Mouse (Mus musculus) limb, embryonic 10.5 days (tissue): Measurements from ENCODE around the gene Nkiras2. TPM values are rescaled to one million over a fixed set of nuclear protein-coding genes. Genes with fewer than 3 reads are reported as not detected.

Source experiments
- DNase-seq: peaks from one replicate; pipeline ENCODE4 v3.0.0-alpha.2; 2017; ENCODE audit warnings: low spot score
- H3K27ac ChIP-seq: fragments of 300-500 bp; sonication (generic); 2 replicates; pipeline ENCODE4 v1.5.1; 2016; ENCODE audit warnings: mild to moderate bottlenecking
- H3K27me3 ChIP-seq: fragments of 300-500 bp; sonication (generic); 2 replicates; pipeline ENCODE4 v1.6.1; 2016; ENCODE audit warnings: low read depth, mild to moderate bottlenecking; ENCODE audit not compliant: poor library complexity, severe bottlenecking
- H3K36me3 ChIP-seq: fragments of 300-500 bp; sonication (generic); 2 replicates; pipeline ENCODE4 v1.6.1; 2016; ENCODE audit warnings: mild to moderate bottlenecking, moderate library complexity
- H3K4me1 ChIP-seq: fragments of 300-500 bp; sonication (generic); 2 replicates; pipeline ENCODE4 v1.6.1; 2016
- H3K4me3 ChIP-seq: fragments of 300-500 bp; sonication (generic); 2 replicates; pipeline ENCODE4 v1.5.1; 2016; ENCODE audit warnings: mild to moderate bottlenecking, moderate library complexity
- H3K9me3 ChIP-seq: fragments of 300-500 bp; sonication (generic); replicated peaks from 2 replicates; pipeline ENCODE4 v1.6.1; 2016; ENCODE audit warnings: mild to moderate bottlenecking
- whole genome bisulfite sequencing: fragments of 180-500 bp; shearing (Covaris S2); methylation state at CpG from one replicate; pipeline ENCODE4 v1.1.7; 2016; 5-methylcytosine and 5-hydroxymethylcytosine counted together
- polyA plus RNA-seq: library from polyadenylated mRNA; unstranded; fragments of >200 nt; fragmentation: Nextera tagmentation; extraction: Ambion mirVana; gene quantifications from 2 replicates; pipeline ENCODE4 v1.2.1, GENCODE M21; 2016

Gene Nkiras2
- polyA plus RNA-seq, 1 experiment from 2014 or later = 95.5 TPM

GRCm38 (mm10) chr11:100622714-100623113, 3.7 kb downstream of the Nkiras2 start:
- Histone ChIP-seq H3K9me3 (no peaks in the 10 kb centered on the region), H3K36me3 (peaks cover 38% of the 10 kb centered on the region), H3K27ac (peak overlapping the region; percentile 82), H3K27me3 (no peaks in the 10 kb centered on the region), H3K4me3 (peak overlapping the region; percentile 69), H3K4me1 (peaks cover 38% of the 10 kb centered on the region)
- WGBS = under 1% methylated on average over 24 of the region's 24 CpGs
- DNase-seq = peak; percentile 99

GRCm38 (mm10) chr11:100623867-100624266, 4.8 kb downstream of the Nkiras2 start:
- DNase-seq = no peak
- Histone ChIP-seq H3K27ac (no peak overlapping the region), H3K27me3 (peaks cover under 1% of the 10 kb centered on the region; the same call in 1 of the 2 replicates), H3K9me3 (no peaks in the 10 kb centered on the region), H3K4me1 (peaks cover 32% of the 10 kb centered on the region), H3K36me3 (peaks cover 38% of the 10 kb centered on the region), H3K4me3 (peak overlapping the region; percentile 69)
- WGBS = 53% methylated on average over 5 of the region's 5 CpGs

- peaks cover 6% of the 10 kb centered on the region; the same call in 1 of the 2 replicates for H3K27me3 ChIP-seq
- WGBS = 93% methylated on average over 23 of the region's 23 CpGs
- peaks cover 38% of the 10 kb centered on the region for H3K36me3 ChIP-seq
- H3K9me3 ChIP-seq = no peaks in the 10 kb centered on the region
- H3K4me3 ChIP-seq = no peak overlapping the region
- DNase-seq = no peak
- H3K4me1 ChIP-seq = peaks cover 30% of the 10 kb centered on the region
- no peak overlapping the region for H3K27ac ChIP-seq
Observed at GRCm38 (mm10) chr11:100625754-100626700, 7.0 kb downstream of the Nkiras2 start.

- 26% methylated on average over 9 of the region's 9 CpGs for WGBS
- H3K27me3 ChIP-seq = peaks cover 6% of the 10 kb centered on the region; the same call in 1 of the 2 replicates
- no peak overlapping the region for H3K4me3 ChIP-seq
- H3K27ac ChIP-seq = no peak overlapping the region
- H3K9me3 ChIP-seq = no peaks in the 10 kb centered on the region
- peak; percentile 74 for DNase-seq
- H3K36me3 ChIP-seq = peaks cover 38% of the 10 kb centered on the region
- H3K4me1 ChIP-seq = peaks cover 30% of the 10 kb centered on the region
Observed at GRCm38 (mm10) chr11:100626701-100627195, 7.7 kb downstream of the Nkiras2 start.

- no peak overlapping the region for H3K27ac ChIP-seq
- H3K4me1 ChIP-seq = peaks cover 28% of the 10 kb centered on the region
- no peak overlapping the region for H3K4me3 ChIP-seq
- 89% methylated on average over 5 of the region's 5 CpGs for WGBS
- peaks cover 6% of the 10 kb centered on the region; the same call in 1 of the 2 replicates for H3K27me3 ChIP-seq
- H3K9me3 ChIP-seq = no peaks in the 10 kb centered on the region
- H3K36me3 ChIP-seq = peaks cover 38% of the 10 kb centered on the region
- DNase-seq = no peak
Observed at GRCm38 (mm10) chr11:100628056-100628455, 9.0 kb downstream of the Nkiras2 start.

- Histone ChIP-seq H3K9me3 (no peaks in the 10 kb centered on the region), H3K27me3 (peaks cover 10% of the 10 kb centered on the region; the same call in 1 of the 2 replicates), H3K27ac (no peak overlapping the region), H3K4me1 (peaks cover 21% of the 10 kb centered on the region), H3K4me3 (no peak overlapping the region), H3K36me3 (peaks cover 38% of the 10 kb centered on the region)
- no peak for DNase-seq
- WGBS = 64% methylated on average over 13 of the region's 13 CpGs
Observed at GRCm38 (mm10) chr11:100628862-100629352, 9.9 kb downstream of the Nkiras2 start.

GRCm38 (mm10) chr11:100634530-100634929, 15.5 kb downstream of the Nkiras2 start:
- Histone ChIP-seq H3K27ac (no peak overlapping the region), H3K9me3 (no peaks in the 10 kb centered on the region), H3K27me3 (peaks cover 46% of the 10 kb centered on the region), H3K4me1 (no peaks in the 10 kb centered on the region), H3K4me3 (no peak overlapping the region), H3K36me3 (no peaks in the 10 kb centered on the region)
- WGBS = 82% methylated on average over 7 of the region's 7 CpGs
- DNase-seq = no peak

GRCm38 (mm10) chr11:100640159-100640906, 21.3 kb downstream of the Nkiras2 start:
- Histone ChIP-seq H3K27me3 (peaks cover 69% of the 10 kb centered on the region), H3K4me3 (peak overlapping the region; percentile 56), H3K9me3 (no peaks in the 10 kb centered on the region), H3K36me3 (no peaks in the 10 kb centered on the region), H3K4me1 (peaks cover 10% of the 10 kb centered on the region), H3K27ac (peak overlapping the region; percentile 61)
- WGBS = 9% methylated on average over 52 of the region's 52 CpGs
- DNase-seq = peak; percentile 81

GRCm38 (mm10) chr11:100643612-100644575, 24.9 kb downstream of the Nkiras2 start:
- peaks cover 10% of the 10 kb centered on the region for H3K4me1 ChIP-seq
- no peaks in the 10 kb centered on the region for H3K36me3 ChIP-seq
- no peaks in the 10 kb centered on the region for H3K9me3 ChIP-seq
- no peak for DNase-seq
- no peak overlapping the region for H3K27ac ChIP-seq
- 77% methylated on average over 15 of the region's 15 CpGs for WGBS
- H3K27me3 ChIP-seq = peaks cover 62% of the 10 kb centered on the region
- no peak overlapping the region for H3K4me3 ChIP-seq

GRCm38 (mm10) chr11:100646265-100646664, 27.2 kb downstream of the Nkiras2 start:
- H3K9me3 ChIP-seq = no peaks in the 10 kb centered on the region
- peaks cover under 1% of the 10 kb centered on the region for H3K4me1 ChIP-seq
- H3K4me3 ChIP-seq = no peak overlapping the region
- H3K27ac ChIP-seq = no peak overlapping the region
- H3K36me3 ChIP-seq = no peaks in the 10 kb centered on the region
- WGBS = 15% methylated on average over 1 of the region's 1 CpGs
- peaks cover 62% of the 10 kb centered on the region for H3K27me3 ChIP-seq
- peak; percentile 70 for DNase-seq

GRCm38 (mm10) chr11:100648405-100648804, 29.4 kb downstream of the Nkiras2 start:
- peaks cover 70% of the 10 kb centered on the region for H3K27me3 ChIP-seq
- H3K4me1 ChIP-seq = peaks cover 4% of the 10 kb centered on the region
- 88% methylated on average over 8 of the region's 8 CpGs for whole genome bisulfite sequencing

GRCm38 (mm10) chr11:100651205-100651604, 32.2 kb downstream of the Nkiras2 start:
- H3K27me3 ChIP-seq = peaks cover 57% of the 10 kb centered on the region
- H3K27ac ChIP-seq = no peak overlapping the region
- H3K36me3 ChIP-seq = no peaks in the 10 kb centered on the region
- no peak overlapping the region for H3K4me3 ChIP-seq
- H3K9me3 ChIP-seq = no peaks in the 10 kb centered on the region
- peaks cover 7% of the 10 kb centered on the region for H3K4me1 ChIP-seq
- 11% methylated on average over 8 of the region's 8 CpGs for WGBS
- DNase-seq = no peak

More at GRCm38 (mm10) chr11:100648405-100648804, 29.4 kb downstream of the Nkiras2 start:
- Histone ChIP-seq H3K27ac (no peak overlapping the region), H3K4me3 (no peak overlapping the region), H3K36me3 (no peaks in the 10 kb centered on the region), H3K9me3 (no peaks in the 10 kb centered on the region)
- no peak for DNase-seq
